Mouse (Mus musculus) midbrain, embryonic 15.5 days (tissue): ENCODE data around the gene Prdm8. TPM values are rescaled to one million over a fixed set of nuclear protein-coding genes. Genes with fewer than 3 reads are reported as not detected.

ENCODE experiments used
- ATAC-seq: fragments of 200-750 bp; cut with Nextera tagmentation; replicated peaks from 2 replicates; pipeline ENCODE4 v1.8.0; 2017; ENCODE audit warnings: moderate TSS enrichment
- H3K27ac ChIP-seq: fragments of 300-500 bp; sonication (generic); 2 replicates; pipeline ENCODE4 v1.5.1; 2015; ENCODE audit warnings: mild to moderate bottlenecking, inconsistent platforms
- H3K27me3 ChIP-seq: fragments of 300-500 bp; sonication (generic); replicated peaks from 2 replicates; pipeline ENCODE4 v1.6.1; 2015; ENCODE audit warnings: inconsistent platforms
- H3K36me3 ChIP-seq: fragments of 300-500 bp; sonication (generic); replicated peaks from 2 replicates; pipeline ENCODE4 v1.6.1; 2015; ENCODE audit warnings: inconsistent platforms
- H3K4me1 ChIP-seq: fragments of 300-500 bp; sonication (generic); 2 replicates; pipeline ENCODE4 v1.6.1; 2015; ENCODE audit warnings: inconsistent platforms
- H3K4me2 ChIP-seq: fragments of 300-500 bp; sonication (generic); 2 replicates; pipeline ENCODE4 v1.6.1; 2015; ENCODE audit warnings: inconsistent platforms, mild to moderate bottlenecking, moderate library complexity
- H3K4me3 ChIP-seq: fragments of 300-500 bp; sonication (generic); 2 replicates; pipeline ENCODE4 v1.5.1; 2015; ENCODE audit warnings: mild to moderate bottlenecking, inconsistent platforms
- H3K9ac ChIP-seq: fragments of 300-500 bp; sonication (generic); 2 replicates; pipeline ENCODE4 v1.6.1; 2015; ENCODE audit warnings: mild to moderate bottlenecking, inconsistent platforms
- H3K9me3 ChIP-seq: fragments of 300-500 bp; sonication (generic); 2 replicates; pipeline ENCODE4 v1.6.1; 2016; ENCODE audit warnings: inconsistent platforms
- WGBS: fragments of 180-500 bp; shearing (Covaris S2); methylation state at CpG from one replicate; pipeline ENCODE4 v1.1.7; 2015; ENCODE audit warnings: mixed read lengths; 5-methylcytosine and 5-hydroxymethylcytosine counted together
- polyA plus RNA-seq: library from polyadenylated mRNA; unstranded; fragments of >200 nt; fragmentation: Nextera tagmentation; extraction: Ambion mirVana; gene quantifications from 2 replicates; pipeline ENCODE4 v1.2.1, GENCODE M21; 2015

Prdm8 gene
- polyA plus RNA-seq, 1 experiment from 2014 or later, result 2.6 TPM

GRCm38 (mm10) chr5:98173694-98174093 lies 6.7 kb downstream of the Prdm8 start:
- H3K4me3 ChIP-seq, result no peak overlapping the region
- no peaks in the 10 kb centered on the region for H3K9me3 ChIP-seq
- H3K9ac ChIP-seq, result no peak overlapping the region
- H3K27me3 ChIP-seq, result peaks cover 79% of the 10 kb centered on the region
- H3K27ac ChIP-seq, result no peak overlapping the region
- H3K4me2 ChIP-seq, result no peak overlapping the region
- ATAC-seq, result no peak
- H3K4me1 ChIP-seq, result peaks cover 22% of the 10 kb centered on the region
- H3K36me3 ChIP-seq, result no peaks in the 10 kb centered on the region

- no peaks in the 10 kb centered on the region for H3K9me3 ChIP-seq
- no peak overlapping the region for H3K27ac ChIP-seq
- peak overlapping the region; percentile 91 for H3K4me2 ChIP-seq
- peaks cover 33% of the 10 kb centered on the region for H3K4me1 ChIP-seq
- H3K4me3 ChIP-seq, result peak overlapping the region; percentile 41
- peaks cover 52% of the 10 kb centered on the region for H3K27me3 ChIP-seq
- under 1% methylated on average over 12 of the region's 12 CpGs for WGBS
- no peaks in the 10 kb centered on the region for H3K36me3 ChIP-seq
- no peak overlapping the region for H3K9ac ChIP-seq
- no peak for ATAC-seq
Observed at GRCm38 (mm10) chr5:98179606-98180005, 12.6 kb downstream of the Prdm8 start.

- ATAC-seq, result peak; percentile 64
- Histone ChIP-seq H3K27me3 (peaks cover 52% of the 10 kb centered on the region), H3K27ac (peak overlapping the region; percentile 60), H3K9me3 (no peaks in the 10 kb centered on the region), H3K4me1 (peaks cover 40% of the 10 kb centered on the region), H3K4me3 (peak overlapping the region; percentile 41), H3K36me3 (no peaks in the 10 kb centered on the region), H3K9ac (peak overlapping the region; percentile 47; the same call in 1 of the 2 replicates), H3K4me2 (peak overlapping the region; percentile 91)
- WGBS, result under 1% methylated on average over 19 of the region's 19 CpGs
Observed at GRCm38 (mm10) chr5:98180461-98180887, 13.5 kb downstream of the Prdm8 start.

GRCm38 (mm10) chr5:98180888-98181635 lies 14.1 kb downstream of the Prdm8 start:
- peak overlapping the region; percentile 60 for H3K27ac ChIP-seq
- no peaks in the 10 kb centered on the region for H3K9me3 ChIP-seq
- H3K4me1 ChIP-seq, result peaks cover 45% of the 10 kb centered on the region
- peak; percentile 45 for ATAC-seq
- H3K4me2 ChIP-seq, result peak overlapping the region; percentile 91
- under 1% methylated on average over 27 of the region's 27 CpGs for WGBS
- H3K36me3 ChIP-seq, result no peaks in the 10 kb centered on the region
- H3K9ac ChIP-seq, result peak overlapping the region; percentile 47
- H3K27me3 ChIP-seq, result peaks cover 49% of the 10 kb centered on the region
- H3K4me3 ChIP-seq, result peak overlapping the region; percentile 41

- H3K27me3 ChIP-seq, result peaks cover 41% of the 10 kb centered on the region
- no peaks in the 10 kb centered on the region for H3K9me3 ChIP-seq
- peak overlapping the region; percentile 47; the same call in 1 of the 2 replicates for H3K9ac ChIP-seq
- H3K27ac ChIP-seq, result peak overlapping the region; percentile 60
- H3K36me3 ChIP-seq, result no peaks in the 10 kb centered on the region
- peak; percentile 2; the same call in 1 of the 2 replicates for ATAC-seq
- H3K4me1 ChIP-seq, result peaks cover 52% of the 10 kb centered on the region
- peak overlapping the region; percentile 41 for H3K4me3 ChIP-seq
- WGBS, result 4% methylated on average over 16 of the region's 16 CpGs
- H3K4me2 ChIP-seq, result peak overlapping the region; percentile 91
Observed at GRCm38 (mm10) chr5:98181686-98182602, 14.9 kb downstream of the Prdm8 start.

GRCm38 (mm10) chr5:98182603-98182920 lies 15.6 kb downstream of the Prdm8 start:
- peak; percentile 6; the same call in 1 of the 2 replicates for ATAC-seq
- WGBS, result under 1% methylated on average over 5 of the region's 5 CpGs
- peaks cover 52% of the 10 kb centered on the region for H3K4me1 ChIP-seq
- H3K36me3 ChIP-seq, result no peaks in the 10 kb centered on the region
- H3K9me3 ChIP-seq, result no peaks in the 10 kb centered on the region
- peak overlapping the region; percentile 91 for H3K4me2 ChIP-seq
- H3K9ac ChIP-seq, result peak overlapping the region; percentile 16; the same call in 1 of the 2 replicates
- peak overlapping the region; percentile 41 for H3K4me3 ChIP-seq
- peak overlapping the region; percentile 18; the same call in 1 of the 2 replicates for H3K27ac ChIP-seq
- peaks cover 38% of the 10 kb centered on the region for H3K27me3 ChIP-seq

- Histone ChIP-seq H3K27ac (peak overlapping the region; percentile 18; the same call in 1 of the 2 replicates), H3K27me3 (peaks cover 39% of the 10 kb centered on the region), H3K36me3 (no peaks in the 10 kb centered on the region), H3K9ac (peak overlapping the region; percentile 16; the same call in 1 of the 2 replicates), H3K4me2 (peak overlapping the region; percentile 91), H3K4me1 (peaks cover 52% of the 10 kb centered on the region), H3K4me3 (peak overlapping the region; percentile 41), H3K9me3 (no peaks in the 10 kb centered on the region)
- 4% methylated on average over 14 of the region's 14 CpGs for WGBS
- ATAC-seq, result no peak
Observed at GRCm38 (mm10) chr5:98183031-98183595, 16.1 kb downstream of the Prdm8 start.

GRCm38 (mm10) chr5:98184281-98184910 lies 17.4 kb downstream of the Prdm8 start:
- no peak overlapping the region for H3K9ac ChIP-seq
- no peaks in the 10 kb centered on the region for H3K9me3 ChIP-seq
- ATAC-seq, result no peak
- peaks cover 55% of the 10 kb centered on the region for H3K4me1 ChIP-seq
- H3K36me3 ChIP-seq, result no peaks in the 10 kb centered on the region
- H3K27ac ChIP-seq, result no peak overlapping the region
- H3K4me3 ChIP-seq, result peak overlapping the region; percentile 55
- H3K27me3 ChIP-seq, result peaks cover 39% of the 10 kb centered on the region
- H3K4me2 ChIP-seq, result peak overlapping the region; percentile 91
- WGBS, result 7% methylated on average over 17 of the region's 17 CpGs

GRCm38 (mm10) chr5:98184971-98185805 lies 18.2 kb downstream of the Prdm8 start:
- under 1% methylated on average over 58 of the region's 89 CpGs for WGBS
- ATAC-seq, result peak; percentile 50
- Histone ChIP-seq H3K4me2 (peak overlapping the region; percentile 91), H3K27ac (peak overlapping the region; percentile 38; the same call in 1 of the 2 replicates), H3K36me3 (no peaks in the 10 kb centered on the region), H3K4me1 (peaks cover 52% of the 10 kb centered on the region), H3K27me3 (peaks cover 43% of the 10 kb centered on the region), H3K9ac (peak overlapping the region; percentile 44), H3K9me3 (no peaks in the 10 kb centered on the region), H3K4me3 (peak overlapping the region; percentile 55)

GRCm38 (mm10) chr5:98185806-98186751 lies 19.1 kb downstream of the Prdm8 start:
- under 1% methylated on average over 96 of the region's 106 CpGs for WGBS
- H3K36me3 ChIP-seq, result no peaks in the 10 kb centered on the region
- H3K9me3 ChIP-seq, result no peaks in the 10 kb centered on the region
- H3K4me2 ChIP-seq, result peak overlapping the region; percentile 91
- H3K27ac ChIP-seq, result peak overlapping the region; percentile 38; the same call in 1 of the 2 replicates
- H3K9ac ChIP-seq, result peak overlapping the region; percentile 44
- peaks cover 52% of the 10 kb centered on the region for H3K27me3 ChIP-seq
- H3K4me3 ChIP-seq, result peak overlapping the region; percentile 55
- peak; percentile 56 for ATAC-seq
- H3K4me1 ChIP-seq, result peaks cover 43% of the 10 kb centered on the region
